Mouse (Mus musculus) bone marrow, adult 2 months (tissue): ENCODE measurements around the gene Ybx1.

ENCODE experiments used
- CTCF ChIP-seq: fragments of 200-500 bp; IDR thresholded peaks from 2 replicates; pipeline ENCODE4 v1.5.1; 2011; ENCODE audit warnings: low read length, control low read depth; ENCODE audit not compliant: control insufficient read depth, insufficient read depth
- POLR2A ChIP-seq: fragments of 200-500 bp; IDR thresholded peaks from 2 replicates; pipeline ENCODE4 v1.6.1; 2011; ENCODE audit warnings: low read depth, mild to moderate bottlenecking, control low read depth, low read length, borderline replicate concordance; ENCODE audit not compliant: control insufficient read depth

GRCm38 (mm10) chr4:119275226-119275625, 19.2 kb downstream of the Ybx1 start:
- TF ChIP-seq CTCF: no peak
- TF ChIP-seq POLR2A: no peak
